Mouse (Mus musculus): Measurements from ENCODE around the gene Atf7ip.

DNA sequence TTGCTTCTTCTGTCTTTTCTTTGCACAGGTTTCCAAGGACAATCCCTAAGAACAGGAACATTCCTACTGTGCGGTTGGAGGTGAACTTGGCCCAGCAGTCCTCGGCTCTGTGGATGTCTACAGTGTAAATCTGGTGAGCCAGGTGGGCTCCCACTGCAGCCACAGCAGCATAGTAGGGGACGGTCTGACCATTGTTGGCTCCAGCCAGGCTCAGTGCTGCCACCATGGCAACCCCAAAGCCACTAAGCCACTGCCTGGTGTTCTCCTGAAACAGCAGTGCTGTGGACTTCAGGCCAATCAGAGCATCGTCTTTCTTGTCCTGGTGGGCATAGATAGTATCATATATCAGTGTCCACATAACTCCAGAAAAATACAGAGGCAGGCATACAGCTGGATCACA, 19.8 kb upstream of the Atf7ip start:
- TF ChIP-seq POLR2A (IDR thresholded peaks at IDR 0.05; ENCODE audit: borderline replicate concordance, low read depth, low read length) (no peak), CTCF (IDR thresholded peaks at IDR 0.05; ENCODE audit: low read depth, low read length) (no peak)

Data from bone marrow macrophage, adult 2 months (primary cell).